Mouse (Mus musculus): ENCODE measurements at regions not wholly inside any gene's neighbourhood (a gene's known extent, or its start where the extent isn't known, plus 50 kb on each side); places are given as distances from the start of the nearest gene placed in this dataset.

DNA sequence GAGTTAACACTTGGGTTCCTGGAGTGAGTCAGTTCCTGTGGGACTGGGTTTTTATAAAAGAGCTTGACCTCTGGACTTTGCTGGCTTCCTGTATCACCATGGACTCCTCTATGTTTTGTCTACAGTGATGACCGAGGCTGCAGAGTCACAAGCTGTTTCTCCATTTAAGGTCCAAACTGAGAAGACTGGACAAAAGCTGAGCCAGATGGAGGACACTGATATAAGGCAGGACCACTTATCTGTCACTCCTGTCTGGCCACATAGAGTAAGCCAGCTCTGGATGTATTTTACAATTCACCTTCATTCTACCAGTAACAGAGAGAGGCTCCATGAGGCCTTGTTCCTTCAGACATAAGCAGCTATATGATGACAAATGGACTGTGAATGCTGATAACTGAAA is 202.7 kb downstream of the Pik3r1 start:
- DNase-seq (ENCODE audit: low spot score in 2 of 2): no peak

DNA sequence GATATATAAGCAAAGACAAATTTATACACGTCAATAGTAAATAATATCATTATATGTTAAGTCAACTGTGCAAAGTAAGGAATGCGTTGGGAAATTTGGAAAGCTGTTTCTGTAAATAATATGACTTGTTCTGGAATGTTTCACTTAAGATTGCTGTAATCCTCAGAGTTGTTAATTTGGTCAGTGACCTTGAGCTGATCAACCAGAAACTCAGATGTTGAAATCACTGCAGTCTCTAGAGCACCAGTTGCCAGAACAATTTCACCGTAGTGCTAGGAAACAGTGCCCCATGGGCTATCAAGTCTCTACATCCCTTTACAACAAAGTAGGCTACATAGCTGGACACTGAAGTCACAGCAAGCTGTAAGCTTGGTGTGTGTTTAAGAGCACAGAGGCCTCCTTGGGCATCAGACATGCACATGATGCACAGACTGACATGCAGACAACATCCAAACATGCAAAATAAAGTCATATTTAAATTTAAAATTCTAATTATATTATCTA is 212.6 kb downstream of the Pik3r1 start:
- DNase-seq (ENCODE audit: low spot score in 2 of 2): no peak

DNA sequence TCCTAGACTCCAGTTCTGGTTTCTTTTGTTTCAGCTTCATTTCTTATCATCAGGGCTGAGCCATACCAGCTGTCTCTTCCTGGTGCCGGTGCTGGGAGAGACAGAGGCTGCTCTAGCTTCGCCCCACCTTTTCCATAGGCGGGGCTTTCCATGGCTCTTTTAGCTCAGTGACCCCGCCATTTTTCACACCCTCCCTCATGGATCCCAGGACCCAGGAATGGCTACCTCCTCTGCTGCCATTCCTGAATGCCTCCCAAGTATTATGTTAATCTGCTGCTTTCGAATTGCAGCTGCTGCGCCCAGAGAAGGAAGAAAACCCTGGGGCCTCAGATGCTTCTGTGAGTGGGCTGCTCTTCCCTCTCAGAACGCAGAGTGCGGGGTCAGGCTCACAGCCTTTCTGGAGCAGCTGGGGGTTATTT is 214.9 kb downstream of the Pik3r1 start:
- DNase-seq (ENCODE audit: low spot score in 2 of 2): no peak

DNA sequence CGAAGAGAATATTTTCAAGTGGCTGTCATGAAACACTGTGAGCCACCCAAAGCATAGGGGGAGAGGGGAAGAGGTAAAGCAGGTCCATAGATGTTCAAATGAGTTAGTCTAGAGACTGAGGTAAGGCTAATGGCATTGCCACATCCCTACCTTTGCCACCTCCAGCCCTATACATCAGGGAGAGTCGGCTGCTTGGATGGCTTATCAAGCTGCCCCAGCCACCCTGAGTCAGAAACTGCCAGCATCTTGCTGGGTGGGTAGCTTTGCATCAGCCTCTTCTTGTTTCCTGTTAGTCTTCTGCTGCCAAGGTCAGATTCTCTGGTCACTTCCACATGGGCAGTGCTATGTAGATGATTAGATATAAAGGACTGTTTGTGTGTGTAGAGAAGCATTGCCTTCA is 215.6 kb downstream of the Pik3r1 start:
- no peak for DNase-seq (ENCODE audit: low spot score in 2 of 2)

DNA sequence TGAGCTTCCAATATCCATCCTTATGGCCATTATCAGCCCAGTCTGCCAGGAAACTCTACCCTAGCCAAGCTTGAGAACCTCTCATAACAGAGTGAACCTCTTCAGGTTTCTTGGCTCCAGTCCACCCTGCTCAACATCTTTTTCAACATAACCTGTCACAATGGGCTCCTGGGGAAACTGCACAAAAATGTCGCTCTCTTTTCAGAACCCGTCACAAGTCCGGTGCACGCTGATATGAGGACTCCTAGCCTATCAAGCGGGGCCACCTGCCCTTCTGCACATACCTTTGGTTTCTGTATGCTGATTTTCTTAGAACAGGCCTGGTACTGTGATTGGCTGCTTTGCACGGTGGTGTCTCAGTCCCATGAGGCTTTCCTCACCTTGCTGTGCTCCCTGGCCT is 216.9 kb downstream of the Pik3r1 start:
- no peak for DNase-seq (ENCODE audit: low spot score in 2 of 2)

DNA sequence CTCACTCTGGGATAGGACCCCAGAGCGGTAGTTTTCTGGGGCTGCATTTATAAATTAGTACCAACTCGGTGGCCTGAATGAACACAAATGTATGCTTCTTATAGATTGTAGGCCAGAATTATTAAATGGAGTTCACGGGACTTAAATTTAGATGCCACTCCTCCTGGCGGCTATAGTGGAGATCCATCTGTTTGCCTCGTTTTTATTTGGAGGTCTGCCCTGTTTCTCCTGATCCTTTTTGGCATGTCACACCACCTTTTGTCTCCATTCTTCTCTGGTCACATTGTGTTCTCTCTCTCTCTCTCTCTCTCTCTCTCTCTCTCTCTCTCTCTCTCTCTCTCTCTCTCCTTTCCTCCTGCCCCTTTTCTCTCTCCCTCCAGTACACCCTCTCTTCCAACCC is 217.5 kb downstream of the Pik3r1 start:
- no peak for DNase-seq (ENCODE audit: low spot score in 2 of 2)

DNA sequence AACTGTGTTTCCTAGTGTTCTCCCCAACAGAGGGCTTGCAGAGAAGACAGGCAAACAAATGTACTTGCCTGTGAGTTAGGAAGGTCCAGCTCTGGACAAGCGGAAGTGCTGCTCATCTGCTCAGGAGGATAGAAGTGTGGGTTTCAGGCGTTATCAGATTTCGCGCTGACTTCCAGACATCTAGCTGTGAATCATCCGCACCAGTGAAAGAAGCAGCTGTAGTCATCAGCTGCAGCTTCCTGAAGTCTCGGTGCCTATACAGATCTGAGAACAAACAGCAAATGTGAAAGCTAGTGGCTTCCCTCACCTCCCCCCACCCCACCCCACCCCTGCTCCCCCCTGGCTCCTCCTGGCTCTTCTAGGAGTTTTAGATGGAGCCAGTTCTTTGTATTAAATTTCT is 220.1 kb downstream of the Pik3r1 start:
- DNase-seq (ENCODE audit: low spot score in 2 of 2): no peak

DNA sequence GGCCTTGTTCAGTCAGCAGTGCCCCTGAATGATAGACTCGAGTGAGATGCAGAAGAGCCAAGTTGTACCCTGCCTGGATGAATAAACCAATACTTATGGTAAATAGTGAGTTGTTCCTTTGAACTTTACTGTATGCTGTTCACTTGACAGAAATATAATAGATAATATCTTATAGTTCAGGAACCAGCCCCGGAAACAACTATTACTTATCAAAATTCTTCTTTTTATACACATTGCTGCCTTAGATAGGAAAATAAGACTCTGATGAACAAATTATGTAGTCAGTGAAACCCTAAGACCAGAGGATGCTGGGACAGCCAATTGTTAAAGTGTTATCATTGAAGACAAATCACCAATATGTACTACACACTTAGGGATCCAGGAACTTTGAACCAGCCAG is 220.7 kb downstream of the Pik3r1 start:
- no peak for DNase-seq (ENCODE audit: low spot score in 2 of 2)

DNA sequence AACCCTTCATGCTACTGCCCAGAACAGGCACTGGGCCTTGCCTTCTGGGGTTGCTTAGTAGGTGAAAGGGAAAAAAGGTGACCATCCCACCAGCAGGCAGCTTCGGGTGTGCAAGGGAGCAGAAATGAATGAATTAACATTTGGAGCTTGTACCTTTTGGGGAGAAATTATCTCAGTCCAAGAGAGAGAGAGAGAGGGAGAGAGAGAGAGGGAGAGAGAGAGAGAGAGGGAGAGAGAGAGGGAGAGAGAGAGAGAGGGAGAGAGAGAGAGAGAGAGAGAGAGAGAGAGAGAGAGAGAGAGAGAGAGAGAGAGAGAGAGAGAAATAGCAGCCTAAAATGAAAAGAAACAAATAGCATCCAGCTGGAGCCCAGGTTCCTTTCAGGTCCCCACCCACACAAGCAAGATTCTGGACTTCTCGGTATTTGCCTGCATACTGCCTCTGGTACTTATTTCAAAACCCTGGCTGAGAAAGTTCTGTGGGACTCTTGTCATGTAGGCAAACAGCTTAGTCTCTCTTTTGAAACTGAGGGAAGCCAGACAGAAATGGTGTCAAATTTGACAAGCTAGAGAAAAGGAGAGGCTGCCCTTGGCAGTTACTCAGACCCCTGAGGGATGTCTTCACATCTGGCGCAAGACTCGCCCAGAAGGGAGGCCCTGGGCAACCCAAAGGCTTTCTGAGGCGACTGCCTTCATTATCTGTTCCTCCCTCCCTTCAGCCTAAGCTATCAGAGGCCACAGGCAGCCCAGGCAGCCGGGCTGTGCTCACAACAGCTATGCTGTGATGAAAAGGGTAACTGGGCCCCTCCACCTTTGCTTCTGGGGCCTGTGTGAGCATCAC is 222.5 kb downstream of the Pik3r1 start:
- no peak for DNase-seq (ENCODE audit: low spot score in 2 of 2)

DNA sequence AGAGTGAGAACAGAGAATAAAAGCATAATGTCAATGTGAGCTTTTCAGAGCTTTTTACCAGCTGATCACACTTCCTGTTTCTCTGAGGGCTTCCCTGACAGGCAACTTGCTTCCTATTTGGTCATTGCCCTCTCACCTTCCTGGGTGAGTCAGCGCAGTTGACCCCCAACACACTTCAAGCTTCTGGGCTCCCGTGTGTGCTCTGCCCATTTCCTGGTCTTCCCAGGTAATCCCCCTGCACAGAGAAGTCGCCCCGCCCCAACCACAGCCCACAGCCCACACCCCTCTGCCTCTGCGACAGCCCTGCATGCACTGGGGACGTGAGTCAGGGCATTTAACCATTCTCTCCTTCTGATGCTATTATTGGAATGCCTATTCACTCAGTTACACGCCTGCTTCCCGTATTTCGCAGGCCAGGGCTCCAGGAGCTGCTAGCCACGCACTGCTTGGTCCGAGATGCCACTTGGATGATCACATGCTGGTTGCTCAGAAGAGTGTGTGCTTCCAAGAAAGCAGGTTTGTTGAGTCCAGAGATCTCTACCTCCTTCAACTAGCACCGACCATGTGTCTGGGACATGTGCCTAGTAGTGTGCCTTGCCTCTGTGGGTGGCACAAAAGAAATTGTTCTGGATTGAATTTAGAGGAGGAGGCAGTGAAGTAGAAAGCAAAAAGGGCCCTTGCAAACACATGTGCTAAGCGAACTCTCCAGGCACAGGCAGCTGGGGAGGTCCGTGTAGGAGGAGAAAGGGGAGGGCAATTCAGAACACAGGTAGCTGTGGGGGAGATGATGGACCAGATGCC is 227.4 kb downstream of the Pik3r1 start:
- DNase-seq (ENCODE audit: low spot score in 2 of 2): no peak

DNA sequence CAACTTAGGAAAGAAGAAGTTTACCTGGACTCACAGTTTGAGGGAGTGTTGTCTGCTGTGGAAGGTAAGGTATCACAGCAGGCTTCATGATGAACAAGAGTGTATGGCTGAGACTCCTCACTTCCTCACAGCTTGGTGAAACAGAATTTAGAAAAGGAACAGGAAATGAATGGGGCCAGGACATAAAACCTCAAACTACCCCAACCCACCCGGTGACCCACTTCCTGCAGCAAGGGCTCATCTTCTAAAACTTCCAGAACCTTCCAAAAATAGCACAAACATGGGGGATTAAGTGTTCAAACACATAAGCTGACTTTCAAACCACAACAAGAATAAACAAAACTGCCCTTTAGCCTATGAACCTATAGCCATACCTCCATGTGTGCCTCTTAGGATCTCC is 229.9 kb downstream of the Pik3r1 start:
- no peak for DNase-seq (ENCODE audit: low spot score in 2 of 2)

DNA sequence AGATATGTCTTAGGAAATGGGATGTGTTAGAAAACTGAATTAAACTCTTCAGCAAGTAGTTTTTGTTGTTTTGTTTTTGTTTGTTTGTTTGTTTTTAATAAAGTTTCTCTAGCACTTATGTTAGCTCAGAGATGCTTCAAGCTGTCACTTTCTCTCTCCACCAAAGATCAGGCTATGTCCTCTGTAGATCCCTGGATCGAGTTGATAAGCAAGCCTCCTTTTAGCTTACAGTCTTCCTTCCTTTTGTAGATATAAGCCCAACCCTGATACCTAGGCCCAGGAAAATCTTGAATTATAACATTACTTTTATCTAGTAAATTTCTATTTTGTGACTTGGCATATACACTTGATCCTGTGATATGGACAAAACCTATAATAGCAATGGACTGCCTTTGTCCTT is 232.0 kb downstream of the Pik3r1 start:
- no peak for DNase-seq (ENCODE audit: low spot score in 2 of 2)

DNA sequence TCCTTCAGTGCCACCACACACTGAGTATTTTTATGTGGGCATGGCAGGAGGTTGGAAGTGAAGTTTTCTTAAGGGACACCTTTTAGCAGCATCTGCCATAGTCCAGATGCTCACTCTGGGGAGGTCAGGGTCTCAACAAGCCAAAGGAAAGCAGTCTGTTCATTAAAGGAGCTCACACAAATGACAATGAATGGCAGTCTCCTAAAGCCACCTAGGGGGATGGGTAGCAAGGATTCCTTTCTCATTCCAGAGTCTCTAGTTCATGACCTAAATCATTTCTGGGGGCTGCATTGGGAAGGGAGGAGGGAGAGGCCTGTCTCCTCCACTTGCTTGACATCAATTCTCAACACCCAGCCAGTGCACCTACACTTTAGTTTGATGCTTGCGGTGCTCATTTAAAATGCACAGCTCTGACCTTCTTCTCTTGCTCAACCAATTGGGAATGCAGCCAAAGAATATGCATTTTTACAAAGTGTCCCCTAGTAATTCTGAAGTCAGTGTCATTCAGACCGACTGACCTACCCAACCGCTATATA is 232.6 kb downstream of the Pik3r1 start:
- DNase-seq (ENCODE audit: low spot score in 2 of 2): no peak

DNA sequence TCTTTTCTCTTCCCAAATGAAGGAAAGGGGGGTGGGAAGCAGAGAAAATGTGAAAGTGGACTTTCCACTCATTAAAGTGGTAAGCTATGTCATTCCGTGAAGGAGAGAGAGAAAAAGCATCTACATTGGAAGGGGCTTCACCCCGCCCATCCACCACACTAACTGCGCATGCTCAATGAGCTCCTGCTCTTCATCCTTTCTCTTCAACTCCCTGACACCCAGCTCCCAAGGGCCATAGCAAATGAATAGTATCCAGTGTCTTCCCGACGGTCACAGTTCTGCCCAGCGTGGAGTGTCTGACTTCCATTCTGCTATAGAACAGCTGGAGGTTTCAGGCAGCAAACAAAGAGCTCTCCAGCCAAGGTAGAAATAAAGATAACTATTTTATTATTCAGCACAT is 233.5 kb downstream of the Pik3r1 start:
- no peak for DNase-seq (ENCODE audit: low spot score in 2 of 2)

DNA sequence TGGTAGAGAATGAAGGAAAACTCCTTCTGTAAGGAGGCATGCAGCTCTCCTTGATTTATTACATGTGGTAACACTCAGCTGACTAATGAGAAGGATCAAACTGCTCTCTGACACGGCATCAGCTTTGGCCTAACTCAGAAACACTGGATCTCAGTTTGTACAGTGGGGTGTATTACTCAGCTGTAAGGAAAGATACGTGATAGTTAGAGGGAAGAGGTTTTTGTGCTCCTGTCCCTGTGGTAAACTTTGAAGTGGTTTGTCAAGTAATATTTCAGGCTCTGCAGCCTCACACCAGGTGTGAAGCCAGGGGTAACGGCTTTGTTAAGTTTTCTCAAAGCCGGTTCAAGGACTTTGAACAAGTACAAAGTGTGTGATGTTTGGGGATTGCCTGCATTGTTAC is 235.1 kb downstream of the Pik3r1 start:
- no peak for DNase-seq (ENCODE audit: low spot score in 2 of 2)

DNA sequence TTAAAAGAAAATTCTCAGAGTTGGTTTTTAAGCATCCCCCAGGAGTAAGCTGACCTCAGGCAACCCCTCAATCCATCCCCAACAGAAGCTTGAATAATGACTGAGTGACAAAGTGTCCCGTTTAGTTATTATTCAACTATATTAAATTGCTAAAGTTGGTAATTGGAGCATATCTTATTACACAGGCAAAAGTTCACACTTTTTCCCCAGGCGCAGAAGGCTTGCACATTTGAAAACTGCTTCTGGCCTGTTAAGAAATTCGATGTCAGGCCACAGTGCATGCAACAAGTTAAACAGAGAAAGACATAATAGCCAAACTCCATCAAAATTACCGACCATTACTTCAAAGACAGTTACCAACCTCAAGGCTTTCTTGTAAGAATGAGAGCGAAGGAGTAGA is 240.3 kb downstream of the Pik3r1 start:
- no peak for DNase-seq (ENCODE audit: low spot score in 2 of 2)

DNA sequence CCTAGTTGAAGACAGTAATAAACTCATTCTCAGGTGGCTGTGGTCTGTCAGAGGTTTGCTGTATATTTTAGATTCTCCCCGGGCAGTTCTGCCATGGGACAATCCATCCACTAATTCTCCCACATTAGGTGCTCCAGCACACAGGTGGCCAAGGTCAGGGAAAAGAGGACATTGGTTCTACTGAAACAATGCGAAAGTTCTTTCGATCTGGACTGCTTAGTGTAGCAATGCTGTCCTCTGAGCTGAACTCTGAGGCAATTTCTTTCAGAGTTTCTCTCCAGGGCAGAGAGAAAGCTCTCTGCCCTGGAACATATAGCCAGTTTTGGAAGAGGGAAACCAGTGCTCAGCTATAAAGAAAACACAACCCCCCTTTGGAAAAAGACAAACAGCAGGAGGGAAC is 243.2 kb downstream of the Pik3r1 start:
- DNase-seq (ENCODE audit: low spot score in 2 of 2): no peak

DNA sequence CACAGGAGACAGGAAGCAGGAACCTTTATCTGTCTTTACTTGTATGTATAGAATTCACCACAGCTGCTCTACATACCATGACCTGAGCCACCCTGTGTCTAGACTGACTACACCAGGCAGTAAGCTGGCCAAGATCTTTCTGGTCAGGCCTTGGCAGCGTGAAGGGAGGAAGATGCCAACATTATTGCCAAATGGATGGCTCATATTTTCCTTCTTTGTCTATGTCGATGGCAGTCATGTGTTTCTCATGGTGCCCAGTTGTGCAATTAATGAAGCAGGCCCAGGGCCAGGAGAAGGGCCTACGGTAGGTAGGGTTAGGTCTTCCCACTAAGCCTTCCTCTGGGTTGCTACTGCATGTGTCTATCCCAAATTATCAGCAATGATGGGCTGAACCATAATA is 243.8 kb downstream of the Pik3r1 start:
- no peak for DNase-seq (ENCODE audit: low spot score in 2 of 2)

DNA sequence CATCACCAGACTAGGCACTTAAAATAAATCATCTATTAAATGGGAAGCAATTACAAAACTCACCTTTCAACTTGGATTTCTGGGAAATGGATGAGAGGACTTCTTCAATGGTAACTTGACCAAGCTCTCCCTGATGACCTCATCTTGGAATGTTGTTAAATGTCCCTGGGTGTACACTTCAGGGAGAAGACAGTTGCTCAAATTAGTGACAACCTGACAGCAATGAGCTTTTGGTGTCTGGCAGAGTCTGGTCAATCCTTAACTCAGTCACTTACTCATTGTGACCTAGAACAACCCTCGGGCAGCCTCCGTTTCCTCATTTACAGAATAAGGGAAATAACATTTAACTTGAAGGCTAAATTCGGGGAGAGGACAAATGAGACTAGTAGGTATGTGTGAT is 244.5 kb downstream of the Pik3r1 start:
- DNase-seq (ENCODE audit: low spot score in 2 of 2): no peak

DNA sequence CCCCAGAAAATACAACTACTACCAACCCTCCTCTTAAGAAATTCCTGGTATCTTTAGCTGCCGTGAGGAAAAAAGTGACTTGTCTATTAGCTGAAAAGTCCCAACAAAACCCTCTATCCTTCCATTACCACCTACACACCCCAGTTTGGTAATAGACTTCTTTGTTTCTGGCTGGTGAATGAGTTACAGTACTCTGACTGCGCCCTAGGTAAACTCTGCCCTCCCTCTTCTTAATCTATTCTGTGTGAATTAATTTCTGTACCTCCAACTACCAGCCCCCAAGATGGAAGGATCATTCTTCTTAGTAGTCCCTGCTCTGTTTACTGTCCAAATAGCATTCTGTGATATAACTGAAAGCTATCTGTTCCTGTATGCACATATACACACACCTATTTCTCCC is 245.4 kb downstream of the Pik3r1 start:
- DNase-seq (ENCODE audit: low spot score in 2 of 2): no peak

DNA sequence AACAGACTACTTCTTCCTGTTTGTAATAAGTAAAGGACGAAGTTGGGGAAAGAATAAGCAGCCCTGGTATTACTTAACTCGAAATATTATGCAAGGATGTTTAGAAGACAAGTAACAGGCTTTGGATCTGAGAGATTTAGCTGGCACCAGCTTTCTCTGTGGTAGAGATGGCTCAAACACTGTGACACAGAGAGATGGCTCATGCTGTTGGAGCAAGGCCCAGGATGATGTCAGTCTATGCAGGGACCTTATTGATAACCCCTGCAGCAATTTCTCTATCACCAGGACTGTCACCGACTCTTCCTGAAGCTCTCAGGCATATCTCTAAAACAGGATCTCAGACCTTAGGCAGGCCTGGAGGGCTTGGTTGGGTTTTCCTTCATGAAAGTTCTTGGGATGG is 254.7 kb downstream of the Pik3r1 start:
- DNase-seq (ENCODE audit: low spot score in 2 of 2): no peak

DNA sequence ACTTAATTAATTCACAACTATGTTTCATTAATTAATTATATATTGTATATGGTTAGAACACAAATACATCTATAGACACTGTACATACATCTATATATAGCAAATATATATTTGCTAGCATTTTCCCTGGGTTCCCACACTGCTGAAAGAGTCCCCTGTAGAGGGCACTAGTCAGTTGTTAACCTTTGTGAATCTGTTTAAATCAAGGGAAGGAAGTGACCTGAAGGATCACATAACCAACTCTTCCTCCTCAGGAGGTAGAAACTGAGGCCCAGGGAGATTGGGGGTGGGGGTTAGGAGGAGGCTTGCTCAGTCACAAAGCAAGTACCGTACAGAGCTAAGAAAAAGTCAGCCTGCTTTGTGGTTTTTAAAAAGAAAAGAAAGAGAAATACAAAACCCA is 258.1 kb downstream of the Pik3r1 start:
- no peak for DNase-seq (ENCODE audit: low spot score in 2 of 2)

DNA sequence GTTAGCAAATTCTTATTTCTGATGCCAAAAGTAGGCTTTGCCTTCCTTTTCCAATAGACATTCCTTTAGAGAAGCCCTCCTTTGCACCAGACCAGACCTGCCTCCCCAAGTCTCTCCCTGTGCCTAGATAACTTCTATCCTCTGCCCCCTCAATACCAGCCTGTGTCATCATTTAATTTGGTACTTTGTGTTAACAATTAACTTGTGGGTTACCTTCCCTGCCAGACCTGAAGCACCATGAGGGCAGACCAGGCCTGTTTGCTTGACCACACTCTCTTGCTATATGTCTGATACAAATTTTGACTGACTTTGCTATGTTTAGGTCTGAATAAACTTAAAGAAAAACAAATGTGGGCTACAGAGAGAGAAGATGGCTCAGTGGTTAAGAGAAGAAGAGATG is 259.7 kb downstream of the Pik3r1 start:
- no peak for DNase-seq (ENCODE audit: low spot score in 2 of 2)
